Mouse (Mus musculus) lung, adult 2 months (tissue): Measurements from ENCODE around the gene Tfpt.

Experiments used
- CTCF ChIP-seq: fragments of 200-500 bp; IDR thresholded peaks from 2 replicates; pipeline ENCODE4 v1.5.1; 2011; ENCODE audit warnings: mild to moderate bottlenecking, low read length, control low read depth; ENCODE audit not compliant: insufficient read depth
- POLR2A ChIP-seq: fragments of 200-500 bp; IDR thresholded peaks from 2 replicates; pipeline ENCODE4 v1.6.1; 2011; ENCODE audit warnings: low read depth, mild to moderate bottlenecking, control low read depth, low read length, borderline replicate concordance; ENCODE audit errors: extremely low read depth

- TF ChIP-seq CTCF = 0 out of 2 replicates have a peak, but pooled peaks have one; percentile 14
- TF ChIP-seq POLR2A = no peak
Observed at GRCm38 (mm10) chr7:3616389-3617241, 13.1 kb downstream of the Tfpt start.
